Mouse (Mus musculus) kidney, postnatal 25 days (tissue): Measurements from ENCODE around the gene Fsip1.

Experiments
- DNase-seq, 2 experiments: peaks; one replicate each; pipeline ENCODE4 v3.0.0; 2021; ENCODE audit warnings: mixed read lengths in 2 of 2

Gene Fsip1

DNA sequence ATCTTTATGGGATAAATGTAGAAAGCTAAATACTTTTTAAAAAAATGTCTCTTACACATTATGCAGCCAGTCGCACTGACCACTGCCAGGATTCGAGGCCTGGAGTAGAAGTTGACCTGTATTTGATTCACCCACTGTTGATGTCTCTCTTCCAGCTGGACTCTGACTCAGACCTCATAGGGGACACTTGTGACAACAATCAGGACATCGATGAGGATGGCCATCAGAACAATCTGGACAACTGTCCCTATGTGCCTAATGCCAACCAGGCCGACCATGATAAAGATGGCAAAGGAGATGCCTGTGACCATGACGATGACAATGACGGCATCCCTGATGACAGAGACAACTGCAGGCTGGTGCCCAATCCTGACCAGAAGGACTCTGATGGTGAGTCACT lies 134.5 kb downstream of the Fsip1 start:
- DNase-seq = no peak

DNA sequence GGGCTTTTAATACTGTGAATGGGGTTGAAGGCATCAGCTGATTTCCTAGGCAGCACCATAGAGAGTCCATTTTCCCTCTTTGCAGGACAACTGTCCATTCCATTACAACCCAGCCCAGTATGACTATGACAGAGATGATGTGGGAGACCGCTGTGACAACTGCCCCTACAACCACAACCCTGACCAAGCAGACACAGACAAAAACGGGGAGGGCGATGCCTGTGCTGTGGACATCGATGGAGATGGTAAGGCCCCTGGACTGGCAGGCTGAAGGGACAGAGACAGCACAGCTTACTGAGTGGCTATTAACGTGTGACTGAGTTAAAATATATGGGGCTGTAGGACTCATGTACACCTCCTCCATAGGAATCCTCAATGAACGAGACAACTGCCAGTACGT lies 136.0 kb downstream of the Fsip1 start:
- no peak for DNase-seq

DNA sequence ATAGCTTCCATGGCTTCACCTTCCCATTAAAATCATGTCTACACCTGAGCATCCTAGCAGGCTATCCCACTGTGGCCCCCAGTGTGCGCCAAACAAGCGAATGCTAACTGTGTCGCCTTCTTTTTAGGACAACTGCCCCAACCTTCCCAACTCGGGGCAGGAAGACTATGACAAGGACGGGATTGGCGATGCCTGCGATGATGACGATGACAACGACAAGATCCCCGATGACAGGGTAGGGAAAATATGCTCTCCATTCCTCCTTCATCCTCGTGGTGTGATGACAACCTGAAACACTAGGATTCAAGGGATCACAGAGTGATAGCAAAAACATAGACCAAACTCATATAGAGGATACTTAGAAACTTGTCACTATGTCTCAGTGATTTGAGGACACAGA lies 136.7 kb downstream of the Fsip1 start:
- no peak for DNase-seq

DNA sequence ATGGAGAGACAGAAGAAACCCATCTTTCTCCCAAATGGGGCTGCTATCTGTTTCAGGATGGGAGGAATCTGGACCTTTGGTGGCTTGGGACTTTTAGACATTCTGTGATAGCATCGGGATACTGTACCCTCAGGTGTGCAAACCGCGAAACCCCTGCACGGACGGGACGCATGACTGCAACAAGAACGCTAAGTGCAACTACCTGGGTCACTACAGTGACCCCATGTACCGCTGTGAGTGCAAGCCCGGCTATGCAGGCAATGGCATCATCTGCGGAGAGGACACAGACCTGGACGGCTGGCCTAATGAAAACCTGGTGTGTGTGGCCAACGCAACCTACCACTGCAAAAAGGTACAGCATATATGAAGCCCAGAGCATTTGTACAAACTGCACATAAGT lies 137.1 kb downstream of the Fsip1 start:
- DNase-seq = no peak

DNA sequence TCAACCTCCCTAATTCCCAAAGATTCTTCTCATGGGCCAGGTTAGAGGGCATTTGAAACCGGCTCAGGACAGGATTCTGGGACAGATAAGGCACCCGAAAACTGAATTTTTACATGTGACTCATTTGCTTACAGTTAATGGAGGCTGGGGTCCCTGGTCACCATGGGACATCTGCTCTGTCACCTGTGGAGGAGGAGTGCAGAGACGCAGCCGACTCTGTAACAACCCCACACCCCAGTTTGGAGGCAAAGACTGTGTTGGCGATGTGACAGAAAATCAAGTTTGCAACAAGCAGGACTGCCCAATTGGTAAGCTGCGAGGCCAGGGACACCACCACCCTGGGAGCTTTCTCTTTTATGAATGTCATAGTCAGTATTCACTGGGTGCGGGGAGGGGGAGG lies 138.3 kb downstream of the Fsip1 start:
- no peak for DNase-seq

DNA sequence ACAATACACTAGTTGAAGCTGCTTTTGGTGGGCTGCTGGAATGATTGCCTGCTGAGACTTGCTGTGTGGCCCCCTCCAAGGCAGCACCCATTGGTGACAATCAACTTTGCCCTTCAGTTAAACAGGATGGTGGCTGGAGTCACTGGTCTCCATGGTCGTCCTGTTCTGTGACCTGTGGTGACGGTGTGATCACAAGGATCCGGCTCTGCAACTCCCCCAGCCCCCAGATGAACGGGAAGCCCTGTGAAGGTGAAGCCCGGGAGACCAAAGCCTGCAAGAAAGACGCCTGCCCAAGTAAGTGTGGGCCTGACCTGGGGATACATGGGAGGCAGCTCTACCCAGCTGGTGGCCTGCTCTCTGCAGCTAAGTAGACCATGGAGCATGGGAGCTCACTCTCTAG lies 138.7 kb downstream of the Fsip1 start:
- no peak for DNase-seq

DNA sequence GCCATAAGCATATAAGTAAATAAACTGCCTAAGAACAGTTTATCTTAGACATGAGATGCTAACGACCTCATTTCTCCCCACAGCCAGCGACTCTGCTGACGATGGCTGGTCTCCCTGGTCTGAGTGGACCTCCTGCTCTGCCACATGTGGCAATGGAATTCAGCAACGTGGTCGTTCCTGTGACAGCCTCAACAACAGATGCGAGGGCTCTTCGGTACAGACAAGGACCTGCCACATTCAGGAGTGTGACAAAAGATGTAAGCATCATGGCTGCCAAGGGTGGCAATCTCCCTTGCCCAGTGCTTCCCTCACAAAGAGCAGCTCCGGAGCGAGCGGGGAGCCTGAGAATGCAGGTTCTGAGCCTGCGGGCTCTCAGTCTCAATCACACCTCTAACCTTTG lies 139.4 kb downstream of the Fsip1 start:
- DNase-seq = no peak

DNA sequence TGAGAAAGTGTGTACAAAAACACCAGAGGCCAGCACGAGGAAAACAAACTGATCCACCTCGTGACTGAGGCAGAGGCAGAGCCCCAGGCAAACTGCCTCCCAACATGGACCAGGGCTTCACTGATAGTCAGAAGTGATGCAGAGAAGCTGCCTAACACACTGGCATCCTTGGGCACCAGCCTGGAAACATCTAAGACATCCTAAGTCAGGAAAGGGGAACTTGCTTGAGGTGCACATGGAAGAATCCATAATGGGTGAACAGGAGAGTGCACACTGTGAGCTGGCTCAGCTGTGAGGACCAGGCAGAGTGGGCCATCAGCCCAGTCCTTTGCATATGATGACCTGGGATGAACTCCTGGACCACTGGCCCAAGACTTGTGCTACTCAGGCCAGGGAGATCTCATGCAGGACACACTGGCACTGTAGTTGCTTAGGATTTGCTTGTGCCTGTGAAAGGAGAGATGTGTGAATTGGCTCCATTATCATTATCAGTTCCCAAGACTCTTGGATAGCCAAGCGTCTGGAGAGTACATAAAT lies 139.9 kb downstream of the Fsip1 start:
- DNase-seq = no peak

DNA sequence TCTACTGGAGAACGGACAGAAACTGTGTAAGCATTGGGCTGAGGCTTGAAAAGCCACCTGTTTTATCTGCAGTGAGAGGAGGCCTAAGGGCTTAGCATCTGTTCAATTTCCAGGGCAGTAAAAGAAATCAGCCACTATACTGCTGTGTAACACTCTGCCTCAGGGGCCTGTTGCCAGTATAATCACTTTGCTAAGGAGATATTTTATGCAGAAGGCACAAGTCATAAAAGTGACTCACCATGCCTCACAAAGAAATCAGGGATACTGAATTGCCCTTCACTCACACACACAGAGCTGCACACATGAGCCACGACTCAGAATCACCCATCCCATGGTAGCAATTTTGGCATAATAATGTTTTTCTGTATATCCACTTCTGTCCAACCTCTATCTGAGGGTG lies 140.6 kb downstream of the Fsip1 start:
- no peak for DNase-seq

DNA sequence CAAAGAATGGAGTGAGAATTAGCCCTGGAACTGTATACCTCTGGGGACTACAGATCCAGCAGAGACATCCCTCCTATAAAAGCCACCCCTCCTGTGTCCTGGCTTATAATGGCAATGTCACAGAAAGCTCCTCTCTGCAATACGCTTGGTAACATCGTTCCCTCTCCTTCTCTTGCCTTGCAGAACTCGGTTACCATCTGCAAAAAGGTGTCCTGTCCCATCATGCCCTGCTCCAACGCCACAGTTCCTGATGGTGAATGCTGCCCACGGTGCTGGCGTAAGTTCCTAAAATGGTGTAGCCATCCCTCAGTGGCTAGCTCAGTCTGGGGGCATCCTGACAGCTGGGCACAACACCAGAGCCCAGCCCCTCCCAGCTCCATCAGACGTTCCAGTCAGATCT lies 141.1 kb downstream of the Fsip1 start:
- no peak for DNase-seq

DNA sequence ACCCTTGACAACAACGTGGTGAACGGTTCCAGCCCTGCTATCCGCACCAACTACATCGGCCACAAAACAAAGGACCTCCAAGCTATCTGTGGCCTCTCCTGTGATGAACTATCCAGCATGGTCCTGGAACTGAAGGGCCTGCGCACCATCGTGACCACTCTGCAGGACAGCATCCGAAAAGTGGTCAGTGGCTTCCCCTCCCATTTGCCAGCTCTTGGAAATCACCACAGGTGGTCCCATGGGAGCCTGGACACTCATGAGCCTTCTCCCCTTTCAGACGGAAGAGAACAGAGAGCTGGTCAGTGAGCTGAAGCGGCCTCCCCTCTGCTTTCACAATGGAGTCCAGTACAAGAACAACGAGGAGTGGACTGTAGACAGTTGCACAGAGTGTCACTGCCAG lies 142.1 kb downstream of the Fsip1 start:
- no peak for DNase-seq

DNA sequence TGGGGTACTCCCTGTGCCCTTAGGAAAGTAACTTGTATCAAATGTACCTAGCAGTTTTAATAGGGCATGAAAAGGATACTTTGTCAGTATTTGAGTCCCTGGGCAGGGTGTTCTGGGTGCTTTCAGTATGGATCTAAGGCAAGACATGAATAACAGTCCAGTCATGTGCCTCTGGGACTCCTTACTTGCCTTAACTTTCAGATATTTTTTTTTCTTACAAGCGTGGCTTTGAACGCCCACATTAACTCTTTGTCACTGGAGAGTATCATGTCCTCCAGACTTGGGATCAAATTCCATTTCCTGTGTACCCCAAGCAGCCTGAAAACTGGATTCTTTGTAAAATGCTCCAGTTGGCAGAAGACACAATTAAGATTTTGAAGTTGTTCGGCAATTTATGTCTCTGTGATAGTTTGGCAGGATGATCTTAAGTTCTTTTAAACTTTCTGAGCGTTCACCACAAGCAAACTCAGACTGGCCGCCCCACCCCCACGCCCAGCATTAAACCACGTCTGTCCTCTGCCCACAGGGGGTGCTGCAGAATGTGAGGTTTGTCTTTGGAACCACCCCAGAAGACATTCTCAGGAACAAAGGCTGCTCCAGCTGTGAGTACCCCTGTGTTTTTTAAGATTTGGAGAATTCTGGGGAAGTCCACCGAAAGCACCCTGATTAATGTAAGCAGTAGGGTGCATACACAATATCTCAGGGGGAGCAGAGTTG lies 142.8 kb downstream of the Fsip1 start:
- DNase-seq = peak; percentile 61 to 67

DNA sequence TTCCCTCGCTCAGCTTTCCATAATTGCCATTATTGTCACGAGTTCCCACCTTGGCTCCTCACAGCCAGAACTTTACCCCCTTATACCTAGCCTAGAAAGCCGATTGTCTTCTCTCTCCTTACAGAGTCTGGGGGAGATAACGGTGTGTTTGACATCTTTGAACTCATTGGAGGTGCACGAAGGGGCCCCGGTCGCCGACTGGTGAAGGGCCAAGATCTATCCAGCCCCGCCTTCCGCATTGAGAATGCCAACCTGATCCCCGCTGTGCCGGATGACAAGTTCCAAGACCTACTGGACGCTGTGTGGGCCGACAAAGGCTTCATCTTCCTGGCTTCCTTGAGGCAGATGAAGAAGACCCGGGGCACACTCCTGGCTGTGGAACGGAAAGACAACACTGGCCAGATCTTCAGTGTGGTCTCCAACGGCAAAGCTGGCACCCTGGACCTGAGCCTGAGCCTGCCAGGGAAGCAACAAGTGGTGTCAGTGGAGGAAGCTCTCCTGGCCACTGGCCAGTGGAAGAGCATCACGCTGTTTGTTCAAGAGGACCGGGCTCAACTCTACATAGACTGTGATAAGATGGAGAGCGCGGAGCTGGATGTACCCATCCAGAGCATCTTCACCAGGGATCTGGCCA lies 143.8 kb downstream of the Fsip1 start:
- peak; percentile 27 to 49 for DNase-seq

DNA sequence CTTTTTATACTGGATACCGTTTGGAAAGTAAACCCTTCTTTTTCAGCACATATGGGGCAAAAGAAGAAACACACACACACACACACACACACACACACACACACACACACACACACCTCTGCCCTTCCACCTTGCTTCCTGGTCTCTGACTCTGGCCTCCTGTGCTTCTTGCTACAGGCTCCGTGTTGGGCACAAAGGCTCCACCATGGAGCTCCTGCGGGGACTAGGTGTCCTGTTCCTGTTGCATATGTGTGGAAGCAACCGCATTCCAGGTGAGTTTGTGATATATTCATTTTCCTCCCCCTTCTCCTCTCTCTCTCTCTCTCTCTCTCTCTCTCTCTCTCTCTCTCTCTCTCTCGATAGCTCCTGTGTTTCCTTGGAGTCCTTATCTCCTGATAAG lies 144.3 kb downstream of the Fsip1 start:
- DNase-seq = peak in 1 of 2 experiments; percentile 44

DNA sequence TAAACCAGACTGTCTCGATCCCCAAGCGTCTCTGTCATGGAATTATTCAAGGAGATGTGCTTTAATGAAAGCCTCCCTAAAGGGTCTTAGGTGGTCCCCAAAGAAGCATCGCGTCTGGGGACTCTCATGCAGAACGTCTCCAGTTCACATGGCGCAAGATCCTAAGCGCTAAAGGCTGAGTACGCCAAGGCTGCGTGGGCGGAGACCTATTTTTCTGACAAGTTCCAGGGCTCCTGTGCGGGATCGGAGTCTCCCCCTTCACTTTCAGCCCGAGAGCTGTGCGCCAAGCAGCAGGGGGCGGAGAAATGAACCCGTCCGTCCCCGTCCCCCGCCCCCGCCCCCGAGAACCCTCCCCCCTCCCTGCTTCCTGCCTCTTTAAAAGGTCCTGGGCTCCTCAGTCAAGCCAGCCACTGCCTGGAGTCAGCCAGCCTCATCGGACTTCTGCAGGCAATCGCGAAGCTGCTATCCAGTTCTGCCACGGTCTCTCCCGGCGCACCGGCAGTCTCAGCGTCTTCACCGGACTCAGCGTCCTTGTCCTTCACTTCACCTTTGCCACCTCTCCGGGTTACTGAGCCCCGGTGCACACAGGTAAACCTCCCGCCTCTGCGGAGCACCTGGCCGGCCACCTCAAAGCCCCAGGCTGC lies 145.2 kb downstream of the Fsip1 start, which contains the start of gene Thbs1:
TSS of gene Thbs1 (plus strand) at position 389 of the 644 bp plus-strand sequence.
- peak; percentile 86 to 91 for DNase-seq

DNA sequence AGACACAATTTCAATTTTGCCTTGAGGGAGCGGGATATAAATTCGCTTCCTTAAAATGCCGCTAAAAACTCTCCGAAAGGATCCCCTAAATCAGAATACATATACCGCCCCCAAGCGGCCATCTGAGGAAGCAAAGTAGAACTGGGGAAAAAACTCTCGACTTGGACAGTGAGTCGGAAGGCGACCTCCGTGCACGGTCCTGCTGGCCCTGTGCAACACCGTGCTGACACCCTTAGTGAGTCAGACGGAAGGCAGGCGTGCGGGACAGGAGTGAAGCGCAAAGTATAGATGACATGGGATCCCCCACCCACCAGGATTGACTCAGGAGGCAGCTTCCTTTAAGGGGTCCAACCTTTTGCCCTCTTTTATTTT lies 145.7 kb downstream of the Fsip1 start:
- peak; percentile 88 to 91 for DNase-seq

DNA sequence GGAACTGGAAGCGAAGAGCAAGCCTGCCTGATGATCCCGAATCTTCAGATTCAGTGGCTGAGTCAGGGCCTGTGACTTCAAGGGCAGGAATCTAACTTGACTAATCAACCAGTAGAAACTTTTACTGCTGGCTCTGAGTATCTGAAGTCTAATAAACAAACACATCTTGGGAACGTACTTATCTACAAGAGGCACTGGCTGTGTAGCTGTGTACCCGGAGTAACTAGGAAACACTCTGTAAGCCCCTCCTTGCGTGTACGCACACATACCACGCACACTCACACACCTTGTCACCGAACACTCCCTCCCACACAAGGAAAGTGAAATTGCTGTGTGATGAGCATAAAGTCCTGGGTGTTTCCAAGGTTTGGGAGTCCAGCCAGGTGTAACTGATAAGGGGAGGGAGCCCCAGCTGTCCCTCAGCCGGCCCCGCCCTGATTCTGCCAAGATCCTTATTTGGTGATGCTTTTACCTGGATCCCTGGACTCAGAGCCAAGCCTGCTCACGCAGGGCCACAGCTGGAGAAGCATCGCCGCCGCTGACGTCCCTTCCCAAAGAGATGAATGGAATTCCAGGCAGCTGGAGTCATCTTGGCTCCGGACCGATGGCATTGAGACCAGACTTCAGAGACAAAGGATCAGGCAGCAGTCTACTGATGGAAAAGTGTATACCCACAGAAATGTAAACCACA lies 146.4 kb downstream of the Fsip1 start:
- peak; percentile 20 to 47 for DNase-seq

DNA sequence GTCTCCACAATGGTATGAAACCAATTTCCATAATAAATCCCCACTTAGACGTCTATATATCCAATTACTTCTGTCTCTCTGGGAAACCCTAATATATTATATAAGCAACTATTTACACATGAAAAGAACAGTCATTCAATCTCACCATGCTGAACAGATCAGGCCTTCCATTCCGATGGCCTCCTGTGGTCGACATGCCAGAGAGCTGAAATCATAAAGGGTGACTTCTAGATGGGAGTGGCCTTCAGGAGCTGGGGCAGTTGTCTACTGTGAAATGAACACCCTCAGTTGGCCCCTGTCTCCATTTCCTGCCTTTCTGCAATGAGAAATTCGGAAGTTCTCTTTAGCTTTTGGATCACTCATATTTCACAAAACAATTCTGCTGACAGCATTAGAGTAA lies 154.6 kb downstream of the Fsip1 start:
- DNase-seq = no peak

DNA sequence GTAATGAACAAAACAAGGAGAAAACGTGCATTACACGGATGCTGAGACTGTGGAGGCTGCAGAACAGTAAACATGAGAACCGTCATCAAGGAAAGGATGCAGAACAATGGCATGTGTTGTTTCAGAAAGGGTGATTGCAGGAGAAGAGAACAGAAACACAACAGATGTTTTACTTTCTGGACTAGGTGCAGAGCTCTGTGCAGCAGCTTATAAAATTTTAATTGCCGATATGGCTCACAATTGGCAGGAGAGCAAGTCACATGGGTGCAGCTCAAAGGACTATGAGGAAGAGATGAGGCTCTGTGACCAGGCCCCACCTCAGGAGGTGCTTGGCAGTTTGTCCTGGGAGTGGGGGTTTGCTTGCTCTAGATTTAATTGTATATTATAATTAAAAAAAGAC lies 157.7 kb downstream of the Fsip1 start:
- no peak for DNase-seq

DNA sequence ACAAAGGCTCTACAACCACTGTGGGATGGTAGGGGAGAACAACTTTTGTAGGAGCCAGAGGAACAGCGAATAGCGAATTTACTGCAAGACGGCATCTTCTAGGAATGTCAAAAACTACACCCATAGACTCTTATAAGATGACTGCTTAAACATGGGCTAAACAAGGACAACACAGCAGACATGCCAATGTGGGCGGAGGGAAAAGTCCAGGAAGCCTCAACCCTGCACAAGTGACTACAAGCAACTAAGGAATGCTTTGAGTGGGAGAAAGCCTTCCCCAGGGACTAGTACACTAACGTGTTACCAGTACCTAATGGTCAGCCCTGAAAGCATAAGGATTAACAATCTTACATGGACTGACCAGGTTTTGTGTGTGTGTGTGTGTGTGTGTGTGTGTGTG lies 165.5 kb downstream of the Fsip1 start:
- no peak for DNase-seq

DNA sequence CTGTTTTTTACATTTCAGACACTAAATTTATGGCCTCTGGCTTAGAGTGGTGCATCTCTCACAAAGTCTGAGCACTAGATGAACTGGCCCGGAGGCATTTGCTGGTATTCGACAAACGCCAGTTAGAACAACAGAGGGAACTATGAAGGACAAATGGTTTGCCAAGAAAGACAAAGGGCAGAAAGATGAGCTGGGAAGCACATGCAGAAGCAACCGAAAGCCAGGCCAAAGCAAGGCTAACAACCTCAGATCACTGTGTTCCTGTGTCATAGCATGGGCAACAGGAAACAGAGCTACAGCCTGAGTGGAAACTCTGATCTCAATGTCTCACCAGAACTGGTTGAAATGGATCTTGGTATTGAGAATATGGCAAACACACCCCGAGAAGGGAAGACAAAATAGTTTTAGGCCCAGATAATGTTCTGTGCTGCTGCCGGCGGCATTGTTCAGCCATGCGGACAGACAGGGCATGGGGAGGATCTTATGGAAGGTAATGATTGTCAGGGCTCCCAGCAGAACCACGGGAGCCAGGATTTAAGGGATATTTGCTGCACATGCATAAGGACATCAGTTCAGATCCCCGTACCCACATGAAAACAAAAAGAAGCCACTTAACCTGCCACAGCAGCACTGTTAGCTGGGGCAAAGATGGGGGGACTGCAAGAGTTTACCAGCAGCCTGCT lies 169.6 kb downstream of the Fsip1 start:
- no peak for DNase-seq

DNA sequence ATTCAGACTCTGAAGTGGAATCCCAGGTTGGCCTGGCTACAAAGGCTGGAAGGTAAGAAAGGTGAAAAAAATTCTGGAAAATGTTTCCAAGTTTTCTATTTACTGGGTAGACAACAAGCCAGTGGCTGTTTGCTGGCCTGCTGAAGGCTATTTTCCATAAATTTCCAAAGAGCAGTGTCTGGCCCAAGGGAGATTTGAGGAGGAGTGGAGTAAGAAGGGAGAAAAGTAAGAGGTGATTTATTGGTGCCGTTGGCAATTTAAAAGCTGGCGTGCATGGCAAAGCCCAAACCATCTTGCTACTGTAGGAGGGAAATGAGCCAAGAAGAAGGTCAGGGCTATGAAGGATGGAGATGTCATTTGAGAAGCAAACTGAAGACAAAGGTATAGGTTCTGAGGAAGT lies 171.1 kb downstream of the Fsip1 start:
- DNase-seq = no peak

DNA sequence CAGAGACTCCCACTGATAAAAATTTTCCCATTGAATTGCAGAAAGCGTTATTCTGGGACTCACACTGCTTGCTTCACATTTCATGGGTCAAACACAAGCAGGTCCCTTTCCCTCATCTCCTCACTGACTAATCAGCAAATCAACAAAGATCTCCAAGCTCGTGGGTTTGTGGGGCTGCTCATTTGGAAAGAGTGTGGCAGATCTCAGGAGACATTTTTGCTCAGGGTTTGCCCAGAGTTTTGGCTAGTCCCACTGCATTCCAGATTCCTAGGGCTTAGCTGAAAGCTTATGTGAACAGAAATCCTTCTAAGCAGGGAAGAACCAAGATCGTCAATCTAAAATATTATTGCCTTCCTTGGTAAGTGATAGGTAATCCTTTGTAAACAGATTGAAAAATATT lies 172.1 kb downstream of the Fsip1 start:
- DNase-seq = no peak
